Mouse (Mus musculus): Measurements from ENCODE around the gene Klc3.
A peak's percentile ranks its signal among the peaks of the same experiment; 100 is the strongest.

Klc3 gene

DNA sequence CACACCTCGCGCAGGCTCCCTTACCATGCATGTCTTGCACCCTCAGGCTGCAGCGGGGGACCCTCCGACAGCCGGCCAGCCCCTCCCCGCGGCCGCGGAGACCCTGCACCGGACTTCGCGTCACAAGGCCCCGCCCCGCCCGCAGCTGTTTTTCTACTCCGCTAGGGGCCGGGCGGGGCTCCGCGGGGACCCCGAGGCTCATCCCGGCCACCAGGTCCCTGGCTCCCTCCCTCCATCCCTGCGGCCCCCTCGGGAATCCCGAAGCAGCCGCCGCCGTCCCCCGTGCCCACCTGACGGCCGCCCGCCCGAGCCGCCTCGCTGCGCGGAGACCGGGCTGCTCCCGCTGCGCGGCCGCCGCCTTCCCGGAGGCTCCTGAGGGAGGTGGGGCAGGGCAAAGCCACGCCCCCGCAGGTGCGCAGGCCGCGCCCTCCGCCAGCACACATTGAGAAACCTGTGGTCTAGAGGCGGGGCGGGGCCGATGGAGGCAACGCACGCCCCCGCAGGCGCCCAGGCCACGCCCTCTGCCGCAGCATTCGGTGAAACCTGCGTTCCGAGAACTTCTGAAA is at the start of gene Klc3:
Gene Klc3 (minus strand): TSS at position 374 of the 566 bp plus-strand sequence.
- TF ChIP-seq GATA4 (IDR thresholded peaks at IDR 0.05; ENCODE audit: insufficient replicate concordance, low read length) = no peak

DNA sequence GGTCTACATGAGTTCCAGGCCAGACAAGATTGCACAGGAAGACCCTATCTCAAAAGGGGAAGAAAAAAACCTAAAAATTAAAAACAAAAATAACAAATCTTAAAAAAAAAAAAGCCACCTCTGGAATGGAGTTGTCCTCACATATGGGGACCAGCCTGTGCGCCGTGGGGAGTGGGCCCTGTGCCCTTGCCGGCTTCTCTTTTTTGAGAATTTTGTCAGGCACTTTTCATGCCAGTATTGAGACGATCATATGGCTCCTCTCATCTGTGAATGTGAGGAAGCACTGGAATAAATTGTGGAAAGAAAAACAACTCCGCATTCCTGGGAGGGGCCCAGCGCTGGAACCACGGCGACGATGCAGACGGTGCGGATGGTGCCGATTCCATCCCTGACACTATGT is 45.3 kb upstream of the Klc3 start:
- no peak for TF ChIP-seq GATA4 (IDR thresholded peaks at IDR 0.05; ENCODE audit: insufficient replicate concordance, low read length)

DNA sequence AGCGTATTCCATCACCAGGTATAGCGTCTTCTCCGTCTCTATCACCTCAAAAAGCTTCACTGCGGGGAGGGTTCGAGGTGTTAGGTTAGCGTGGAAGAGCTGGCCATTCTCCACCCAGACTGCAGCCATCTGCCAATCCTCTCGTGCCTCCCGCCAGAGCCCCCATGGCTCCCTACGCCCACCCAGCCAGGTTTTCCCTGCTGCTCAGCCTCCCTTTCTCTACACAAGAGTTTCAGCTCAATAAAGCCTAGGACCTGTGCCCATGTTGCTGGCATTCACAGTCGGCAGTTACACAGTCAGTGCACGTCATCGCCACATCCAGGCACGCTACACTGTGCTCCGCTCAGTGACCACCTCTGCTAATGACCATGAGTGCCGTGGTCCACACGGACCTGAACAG is 43.8 kb upstream of the Klc3 start:
- TF ChIP-seq GATA4 (IDR thresholded peaks at IDR 0.05; ENCODE audit: insufficient replicate concordance, low read length) = no peak

DNA sequence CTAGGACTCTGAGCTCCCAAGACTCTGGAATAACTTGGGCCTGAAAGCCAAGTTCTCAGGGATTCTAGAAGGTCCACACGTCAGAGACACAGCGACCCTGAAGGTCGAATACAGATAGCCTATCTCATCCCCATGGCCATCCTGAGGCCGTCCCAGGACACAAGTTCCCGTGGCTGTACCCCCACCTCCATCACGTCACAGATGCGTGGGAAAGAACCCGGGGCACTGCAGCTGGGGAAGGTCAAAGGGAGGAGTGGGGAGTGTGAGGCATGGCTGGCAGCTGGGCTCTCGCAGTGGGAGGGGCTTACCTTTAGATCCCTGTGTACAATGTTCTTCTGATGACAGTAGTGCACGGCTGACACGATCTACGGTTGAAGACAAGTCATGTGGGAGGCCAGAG is 40.9 kb upstream of the Klc3 start:
- no peak for TF ChIP-seq GATA4 (IDR thresholded peaks at IDR 0.05; ENCODE audit: insufficient replicate concordance, low read length)

DNA sequence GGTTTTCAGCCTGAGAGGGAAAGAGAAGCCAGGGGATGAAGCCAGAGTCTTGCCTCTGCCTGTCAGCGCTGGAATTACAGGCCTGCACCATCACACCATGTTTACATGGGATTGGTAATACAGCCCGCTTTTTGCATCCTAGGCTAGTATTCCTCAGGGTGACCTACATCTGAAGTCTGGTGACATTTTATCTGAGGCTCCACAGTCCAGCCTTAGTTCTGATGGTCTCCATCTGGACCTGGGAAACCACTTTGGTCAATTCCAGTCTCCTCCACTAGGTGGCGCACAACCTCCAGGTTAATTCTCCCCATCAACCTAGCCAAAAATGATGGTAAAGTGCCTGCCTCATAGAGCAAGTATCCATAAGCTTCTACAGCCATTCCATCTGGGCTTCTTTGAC is 39.4 kb upstream of the Klc3 start:
- no peak for TF ChIP-seq GATA4 (IDR thresholded peaks at IDR 0.05; ENCODE audit: insufficient replicate concordance, low read length)

DNA sequence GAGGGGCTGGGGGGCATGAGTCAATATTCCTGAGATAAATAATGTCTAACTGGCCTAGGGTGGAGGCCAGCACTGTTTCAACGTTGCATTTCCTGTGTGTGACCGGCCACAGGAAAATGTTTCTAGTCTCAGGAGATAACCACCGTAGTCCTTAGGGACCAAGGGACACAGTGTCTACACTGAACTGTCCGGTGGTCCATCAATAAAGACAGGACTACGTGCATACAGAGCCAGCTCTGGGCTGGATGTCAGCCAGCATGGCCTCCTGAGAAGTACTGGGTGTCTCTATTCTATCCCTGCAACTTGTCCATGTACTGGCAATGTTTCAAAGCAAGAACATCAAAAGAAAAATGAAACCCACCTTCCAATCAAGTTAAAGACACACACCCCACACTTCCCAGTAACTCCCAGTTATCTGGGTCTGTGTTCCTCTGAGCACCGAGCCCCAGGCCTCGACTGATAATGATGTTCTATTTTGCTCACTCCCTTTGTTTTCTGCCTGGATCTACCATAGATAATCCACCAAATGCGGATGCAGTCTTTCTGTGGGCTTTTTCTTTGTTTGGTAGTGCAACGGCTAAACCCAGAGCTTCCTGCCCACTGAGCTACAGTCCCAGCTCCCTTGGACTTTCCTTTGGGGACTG is 37.7 kb upstream of the Klc3 start:
- TF ChIP-seq GATA4 (IDR thresholded peaks at IDR 0.05; ENCODE audit: insufficient replicate concordance, low read length) = peak; percentile 95

DNA sequence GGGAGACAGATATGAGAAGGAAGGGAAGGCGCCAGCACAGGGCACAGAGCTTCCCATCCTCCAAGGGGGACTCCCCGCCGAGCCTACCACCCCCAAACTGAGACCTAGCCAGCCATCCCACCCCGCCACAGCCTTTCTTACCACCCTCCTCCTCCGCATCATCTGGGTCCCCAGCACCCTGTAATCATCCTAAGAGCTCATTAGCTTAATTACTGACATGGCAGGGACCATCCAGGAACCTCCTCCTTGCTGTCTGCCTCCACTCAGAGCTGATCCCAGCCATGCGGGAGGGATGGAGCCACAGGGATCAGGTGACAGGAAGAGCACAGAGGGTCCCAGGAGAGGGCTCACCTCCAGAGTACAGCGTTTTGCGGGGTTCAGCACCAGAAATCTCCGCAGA is 33.1 kb upstream of the Klc3 start:
- no peak for TF ChIP-seq GATA4 (IDR thresholded peaks at IDR 0.05; ENCODE audit: insufficient replicate concordance, low read length)

DNA sequence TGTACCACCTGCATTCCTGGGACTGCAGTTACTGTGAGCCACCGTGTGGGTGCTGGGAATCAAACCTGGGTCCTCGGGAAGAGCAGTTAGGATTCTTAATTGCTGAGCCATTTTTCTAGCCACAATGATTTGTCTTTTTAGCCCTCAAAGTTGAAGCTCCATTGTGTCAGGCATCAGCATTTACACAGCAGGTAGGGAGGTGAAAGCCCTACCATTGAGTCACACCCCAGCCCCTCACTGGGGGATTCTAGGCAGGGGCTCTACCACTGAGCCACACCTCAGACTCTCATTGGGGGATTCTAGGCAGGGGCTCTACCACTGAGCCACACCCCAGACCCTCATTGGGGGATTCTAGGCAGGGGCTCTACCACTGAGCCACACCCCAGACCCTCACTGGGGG is 32.4 kb upstream of the Klc3 start:
- TF ChIP-seq GATA4 (IDR thresholded peaks at IDR 0.05; ENCODE audit: insufficient replicate concordance, low read length) = no peak

DNA sequence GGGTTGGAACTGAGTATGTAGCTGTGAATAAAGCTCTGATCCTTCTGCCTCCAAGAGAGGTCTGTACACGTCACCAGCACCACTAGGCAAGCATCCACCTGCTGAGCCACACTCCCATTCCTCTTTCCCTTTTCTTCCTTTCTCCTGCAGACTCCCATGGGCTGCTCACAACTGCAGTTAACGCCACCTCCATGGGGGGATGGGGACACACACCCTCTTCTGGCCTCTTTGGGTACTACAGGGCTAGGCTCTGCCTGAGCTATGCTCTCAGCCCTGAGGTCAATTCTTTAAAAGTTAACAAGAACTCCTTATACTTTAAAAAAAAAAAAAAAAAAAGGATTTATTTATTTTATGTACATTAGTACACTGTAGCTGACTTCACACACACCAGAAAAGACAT is 28.6 kb upstream of the Klc3 start:
- no peak for TF ChIP-seq GATA4 (IDR thresholded peaks at IDR 0.05; ENCODE audit: insufficient replicate concordance, low read length)

DNA sequence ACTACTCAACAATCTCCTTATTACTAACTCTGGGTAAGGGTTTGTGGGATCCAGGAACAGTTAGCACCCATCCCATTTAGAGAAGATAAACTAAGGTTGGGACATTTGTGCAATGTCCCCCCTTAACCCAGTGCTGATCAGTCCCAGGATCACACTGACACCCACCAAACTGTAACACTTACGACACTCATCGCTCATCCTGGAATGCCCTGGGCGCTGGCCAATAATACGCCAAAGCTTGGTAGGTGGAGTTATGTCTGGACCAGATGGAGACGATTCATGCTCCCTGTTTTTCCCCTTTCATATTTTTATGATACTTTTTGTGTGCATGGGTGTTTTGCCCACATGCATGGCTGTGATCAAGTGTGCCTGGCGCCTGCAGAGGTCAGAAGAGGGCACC is 26.5 kb upstream of the Klc3 start:
- TF ChIP-seq GATA4 (IDR thresholded peaks at IDR 0.05; ENCODE audit: insufficient replicate concordance, low read length) = no peak

DNA sequence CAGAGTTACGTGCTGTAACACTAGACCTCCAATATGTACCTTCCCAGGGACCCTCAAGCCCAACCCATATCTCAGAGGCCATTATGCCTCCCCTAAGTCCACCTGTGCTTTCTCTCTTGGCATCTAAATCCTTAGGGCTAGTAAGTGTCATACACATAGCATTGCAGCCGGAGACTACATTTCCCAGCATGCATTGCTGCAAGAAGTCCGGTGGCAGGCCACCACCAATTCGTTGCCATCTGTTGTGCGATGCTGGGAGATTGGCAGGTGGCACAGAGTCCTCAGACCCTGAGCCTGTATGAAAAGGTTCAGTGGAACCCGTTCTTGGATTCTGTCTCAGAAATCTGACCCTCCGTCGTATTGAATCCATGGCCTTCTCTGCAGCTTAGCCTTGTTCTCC is 25.8 kb upstream of the Klc3 start:
- no peak for TF ChIP-seq GATA4 (IDR thresholded peaks at IDR 0.05; ENCODE audit: insufficient replicate concordance, low read length)

DNA sequence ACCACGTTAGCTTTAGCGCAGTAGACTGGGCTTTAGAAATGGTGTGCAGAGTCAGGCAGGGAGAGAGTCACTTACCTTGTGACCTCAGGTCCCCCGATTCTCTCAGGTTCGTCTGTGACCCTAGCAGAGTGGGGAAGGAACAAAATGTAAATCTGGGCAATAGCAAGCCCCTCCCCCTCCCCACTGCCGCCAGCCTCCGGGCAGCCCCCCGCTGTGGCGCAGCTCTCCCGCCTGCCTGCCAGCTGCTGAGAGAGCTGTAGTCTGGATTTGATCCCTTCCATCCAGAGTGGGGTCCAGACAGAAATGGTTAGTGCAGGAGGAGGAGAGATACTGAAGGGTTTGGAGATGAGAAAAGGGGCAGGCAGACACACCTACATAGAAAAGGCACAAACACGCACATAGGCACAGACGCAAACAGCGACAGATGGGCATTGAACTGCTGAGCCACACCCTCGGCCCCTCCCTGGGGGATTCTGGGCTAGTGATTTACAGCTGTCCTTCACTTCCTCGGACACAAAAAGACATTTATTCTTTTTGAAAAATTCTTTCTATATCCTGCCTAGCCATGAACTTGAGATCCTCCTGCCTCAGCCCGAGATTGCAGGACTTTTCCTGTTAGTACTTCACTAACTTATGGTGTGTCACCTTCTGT is 24.2 kb upstream of the Klc3 start:
- no peak for TF ChIP-seq GATA4 (IDR thresholded peaks at IDR 0.05; ENCODE audit: insufficient replicate concordance, low read length)

DNA sequence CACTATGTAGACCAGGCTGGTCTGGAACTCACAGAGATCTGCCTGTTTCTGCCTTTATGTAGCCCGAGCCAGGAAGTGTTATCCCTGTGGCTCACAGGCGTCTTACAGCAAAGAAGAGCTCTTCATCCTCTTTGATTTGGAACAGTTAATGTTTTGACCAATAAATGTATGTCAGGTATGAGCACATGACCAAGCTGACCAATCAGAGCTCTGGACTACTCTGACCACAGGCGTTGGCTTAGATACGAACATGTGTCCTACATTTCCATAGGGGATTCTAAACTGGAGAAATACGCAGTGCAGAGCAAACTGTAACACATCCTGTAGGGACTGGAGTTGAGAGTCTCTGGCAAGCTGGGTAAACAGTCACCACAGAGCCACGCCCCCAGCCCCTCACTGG is 23.0 kb upstream of the Klc3 start:
- no peak for TF ChIP-seq GATA4 (IDR thresholded peaks at IDR 0.05; ENCODE audit: insufficient replicate concordance, low read length)

DNA sequence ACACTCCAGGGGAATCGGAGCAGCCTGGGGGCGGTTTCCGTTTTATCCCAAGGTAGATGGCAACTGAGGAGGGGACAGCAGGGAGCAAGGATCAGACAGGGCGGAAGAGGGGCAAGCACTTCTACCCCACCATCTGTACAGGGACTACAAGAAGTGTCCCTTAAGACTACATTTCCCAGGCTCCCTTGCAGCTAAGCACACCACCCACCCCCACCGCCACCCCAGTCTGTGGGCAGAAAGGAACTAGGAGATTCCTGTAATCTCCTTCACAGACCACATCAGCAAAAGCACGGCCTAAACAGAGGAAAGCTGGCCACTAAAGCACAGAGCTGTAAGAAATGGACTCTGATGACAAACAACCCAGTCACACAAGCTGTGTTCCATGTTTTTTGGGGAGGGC is 22.4 kb upstream of the Klc3 start:
- no peak for TF ChIP-seq GATA4 (IDR thresholded peaks at IDR 0.05; ENCODE audit: insufficient replicate concordance, low read length)

DNA sequence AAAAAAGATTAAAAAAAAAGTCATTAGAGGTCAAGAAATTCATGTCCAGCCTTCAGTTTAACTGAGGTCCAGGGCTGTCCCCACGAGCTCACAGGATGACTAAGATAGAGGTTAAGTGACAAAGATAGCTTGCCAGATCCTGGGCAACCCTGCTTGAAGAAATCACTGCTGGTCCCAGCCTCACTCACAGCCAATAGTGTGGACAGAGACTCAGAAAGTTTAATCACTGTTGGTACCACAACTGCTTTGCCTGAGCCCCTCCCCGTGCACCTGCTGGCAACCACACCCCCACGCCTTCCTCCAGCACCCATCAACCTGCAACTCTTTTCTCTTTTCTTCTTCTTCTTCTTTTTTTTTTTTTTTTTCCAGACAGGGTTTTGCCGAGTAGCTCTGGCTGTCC is 20.1 kb upstream of the Klc3 start:
- no peak for TF ChIP-seq GATA4 (IDR thresholded peaks at IDR 0.05; ENCODE audit: insufficient replicate concordance, low read length)

DNA sequence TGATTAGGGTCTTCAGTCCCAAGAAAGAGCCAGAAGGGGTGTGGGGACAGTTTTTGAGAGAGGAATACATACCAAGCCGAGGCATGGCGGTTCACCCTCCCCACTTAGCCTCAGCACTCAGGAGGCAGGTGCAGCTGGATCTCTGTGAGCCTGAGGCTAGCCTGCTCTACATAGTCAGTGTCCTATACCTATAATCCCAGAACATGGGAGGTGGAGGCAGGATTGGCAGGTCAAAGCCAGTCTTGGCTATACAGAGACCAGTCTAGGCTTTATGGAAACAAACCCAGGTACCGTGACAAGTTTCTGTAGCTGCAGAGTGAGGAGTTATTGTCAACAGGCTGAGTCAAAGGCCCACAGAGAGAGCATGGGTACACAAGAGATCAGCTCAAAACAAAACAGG is 19.2 kb upstream of the Klc3 start:
- no peak for TF ChIP-seq GATA4 (IDR thresholded peaks at IDR 0.05; ENCODE audit: insufficient replicate concordance, low read length)
